Mouse (Mus musculus): Measurements from ENCODE around the gene Helt. TPM values are rescaled to one million over a fixed set of nuclear protein-coding genes. Genes with fewer than 3 reads are reported as not detected.

Gene Helt
- polyA plus RNA-seq, 1 experiment from 2014 or later, result not detected

Other genes with a start within 250 kb of the Helt start
- 21.5 and 22.3 TPM in 2 replicates for gene Cfap97, start 142.9 kb downstream of the Helt start, polyA plus RNA-seq (2014; fragmentation: Nextera tagmentation; extraction: Ambion mirVana)
- gene Snx25, start 142.5 kb downstream of the Helt start, polyA plus RNA-seq (2014; fragmentation: Nextera tagmentation; extraction: Ambion mirVana), result 2.9 and 6.6 TPM in 2 replicates
- 1,564 and 1,695 TPM in 2 replicates for gene Slc25a4, start 83.4 kb downstream of the Helt start, polyA plus RNA-seq (2014; fragmentation: Nextera tagmentation; extraction: Ambion mirVana)
- gene Acsl1, start 176.4 kb upstream of the Helt start, polyA plus RNA-seq (2014; fragmentation: Nextera tagmentation; extraction: Ambion mirVana), result 16.4 and 20.3 TPM in 2 replicates